Mouse (Mus musculus) spleen, adult 2 months (tissue): Measurements from ENCODE around the gene Tmem160. TPM values are rescaled to one million over a fixed set of nuclear protein-coding genes. Genes with fewer than 3 reads are reported as not detected.

Experiments
- DNase-seq, 2 experiments: peaks; one replicate each; pipeline versions ENCODE4 v3.0.0 to v3.0.0-alpha.2; 2012 to 2021; ENCODE audit warnings: low spot score in 2 of 2, low read depth in 1 of 2
- H3K27ac ChIP-seq: fragments of 200-500 bp; 2 replicates; pipeline ENCODE4 v1.5.1; 2012; ENCODE audit warnings: low read length, inconsistent platforms; ENCODE audit not compliant: insufficient read depth
- H3K27me3 ChIP-seq: fragments of 200-500 bp; 2 replicates; pipeline ENCODE4 v1.6.1; 2012; ENCODE audit warnings: mild to moderate bottlenecking, moderate library complexity, low read length, inconsistent platforms; ENCODE audit not compliant: control insufficient read depth, insufficient read depth
- H3K36me3 ChIP-seq: fragments of 200-500 bp; 2 replicates; pipeline ENCODE4 v1.6.1; 2012; ENCODE audit warnings: mild to moderate bottlenecking, low read length, inconsistent platforms; ENCODE audit not compliant: control insufficient read depth, insufficient read depth
- H3K4me1 ChIP-seq: fragments of 200-500 bp; 2 replicates; pipeline ENCODE4 v1.6.1; 2011; ENCODE audit warnings: inconsistent platforms; ENCODE audit not compliant: control insufficient read depth, insufficient read depth, insufficient read length
- H3K4me3 ChIP-seq: fragments of 200-500 bp; 2 replicates; pipeline ENCODE4 v1.5.1; 2011; ENCODE audit warnings: mild to moderate bottlenecking, inconsistent platforms; ENCODE audit not compliant: insufficient read depth, insufficient read length; ENCODE audit errors: extremely low read depth
- CTCF ChIP-seq: fragments of 200-500 bp; IDR thresholded peaks from 2 replicates; pipeline ENCODE4 v1.5.1; 2011; ENCODE audit warnings: mild to moderate bottlenecking, inconsistent platforms; ENCODE audit not compliant: insufficient read depth, insufficient read length, insufficient replicate concordance; ENCODE audit errors: extremely low read depth
- POLR2A ChIP-seq: fragments of 200-500 bp; IDR thresholded peaks from 2 replicates; pipeline ENCODE4 v1.6.1; 2011; ENCODE audit warnings: low read depth, low read length, inconsistent platforms
- WGBS: fragments of 180-500 bp; shearing (Covaris S2); methylation state at CpG from one replicate; pipeline ENCODE4 v1.1.7; 2018; 5-methylcytosine and 5-hydroxymethylcytosine counted together
- polyA plus RNA-seq: library from polyadenylated mRNA; depleted of rRNA; stranded (reverse); fragments of >200 nt; gene quantifications from 2 replicates; pipeline ENCODE4 v1.2.3, GENCODE M21; 2012; rRNA removed

The Tmem160 gene
- polyA plus RNA-seq, 1 experiment, result 118 TPM

- no peaks in the 10 kb centered on the region for H3K27me3 ChIP-seq
- TF ChIP-seq CTCF (no peak), POLR2A (no peak)
- H3K4me3 ChIP-seq, result no peak overlapping the region
- no peak for DNase-seq
- peaks cover 12% of the 10 kb centered on the region for H3K36me3 ChIP-seq
- WGBS, result 94% methylated on average over 4 of the region's 4 CpGs
- no peaks in the 10 kb centered on the region for H3K4me1 ChIP-seq
- no peak overlapping the region for H3K27ac ChIP-seq
Measured at GRCm38 (mm10) chr7:16501571-16501970, 49.0 kb downstream of the Tmem160 start.

- H3K27ac ChIP-seq, result no peak overlapping the region
- H3K4me1 ChIP-seq, result no peaks in the 10 kb centered on the region
- WGBS, result 92% methylated on average over 2 of the region's 2 CpGs
- H3K4me3 ChIP-seq, result no peak overlapping the region
- TF ChIP-seq POLR2A (no peak), CTCF (no peak)
- no peak for DNase-seq
- H3K27me3 ChIP-seq, result no peaks in the 10 kb centered on the region
- H3K36me3 ChIP-seq, result peaks cover 2% of the 10 kb centered on the region; the same call in 1 of the 2 replicates
Measured at GRCm38 (mm10) chr7:16504573-16505225, 52.1 kb downstream of the Tmem160 start.

Other genes starting within 250 kb of the Tmem160 start
- gene Dhx34, start 230.7 kb upstream of the Tmem160 start, polyA plus RNA-seq, result 49.3 and 63.1 TPM in 2 replicates
- gene C5ar2, start 208.6 kb upstream of the Tmem160 start, polyA plus RNA-seq, result 1.8 and 4.0 TPM in 2 replicates
- gene C5ar1, start 193.2 kb upstream of the Tmem160 start, polyA plus RNA-seq, result 7.5 and 11.0 TPM in 2 replicates
- gene Inafm1, start 179.2 kb upstream of the Tmem160 start, polyA plus RNA-seq, result 33.7 and 53.6 TPM in 2 replicates
- 32.4 and 33.3 TPM in 2 replicates for gene Ccdc9, start 166.0 kb upstream of the Tmem160 start, polyA plus RNA-seq
- gene Bbc3, start 144.4 kb upstream of the Tmem160 start, polyA plus RNA-seq, result 22.9 and 45.7 TPM in 2 replicates
- 16.7 and 20.7 TPM in 2 replicates for gene Sae1, start 65.0 kb upstream of the Tmem160 start, polyA plus RNA-seq
- gene Zc3h4, start 51.9 kb upstream of the Tmem160 start, polyA plus RNA-seq, result 47.2 and 57.2 TPM in 2 replicates
- gene Npas1, start 24.9 kb downstream of the Tmem160 start, polyA plus RNA-seq, result not detected in 2 replicates
- 5.6 and 6.4 TPM in 2 replicates for gene Arhgap35, start 162.2 kb downstream of the Tmem160 start, polyA plus RNA-seq
- not detected in 2 replicates for gene Ceacam15, start 222.9 kb downstream of the Tmem160 start, polyA plus RNA-seq